ENCODE assay signal across 8 mouse cellular contexts in genomic region chr1:132541171-132541823, GRCm38 (mm10). TPM values are rescaled to one million over a fixed set of nuclear protein-coding genes. Genes with fewer than 3 reads are reported as not detected.
DNase-seq lines count a peak whose midpoint lies in the region; ATAC-seq and TF ChIP-seq lines count a peak whose summit lies in the region.

No protein-coding gene starts in this region.

- no peak overlapping the region for H3K9ac ChIP-seq in lung, embryonic 16.5 days (ENCODE audit: low read length)
- H3K9ac ChIP-seq in intestine, postnatal 0 days (ENCODE audit: low read depth, low read length), result no peak overlapping the region
- peak overlapping the region; percentile 71 for H3K9ac ChIP-seq in neural tube, embryonic 12.5 days

- peaks cover 10% of the 10 kb centered on the region for H3K4me1 ChIP-seq in lung, embryonic 16.5 days (replicated peaks; ENCODE audit: control insufficient read depth, insufficient read depth, low read length)
- peaks cover 34% of the 10 kb centered on the region for H3K4me1 ChIP-seq in embryonic facial prominence, embryonic 10.5 days
- no peaks in the 10 kb centered on the region; the same call in 1 of the 2 replicates for H3K4me1 ChIP-seq in intestine, postnatal 0 days (replicated peaks; ENCODE audit: control insufficient read depth, insufficient read depth, low read length)
- H3K4me1 ChIP-seq in neural tube, embryonic 12.5 days, result peaks cover 38% of the 10 kb centered on the region

- WGBS in lung, embryonic 16.5 days, result 5% methylated on average over 14 of the region's 14 CpGs
- WGBS in embryonic facial prominence, embryonic 10.5 days, result 3% methylated on average over 14 of the region's 14 CpGs
- 6% methylated on average over 14 of the region's 14 CpGs for WGBS in intestine, postnatal 0 days
- WGBS in neural tube, embryonic 12.5 days, result 4% methylated on average over 14 of the region's 14 CpGs

- no peaks in the 10 kb centered on the region for H3K9me3 ChIP-seq in lung, embryonic 16.5 days (ENCODE audit: control insufficient read depth, low read length)
- H3K9me3 ChIP-seq in embryonic facial prominence, embryonic 10.5 days, result no peaks in the 10 kb centered on the region
- H3K9me3 ChIP-seq in intestine, postnatal 0 days (ENCODE audit: control insufficient read depth), result no peaks in the 10 kb centered on the region
- no peaks in the 10 kb centered on the region for H3K9me3 ChIP-seq in neural tube, embryonic 12.5 days

- no peak overlapping the region for H3K4me2 ChIP-seq in lung, embryonic 16.5 days (ENCODE audit: low read depth, low read length)
- peak overlapping the region; percentile 21; the same call in 1 of the 2 replicates for H3K4me2 ChIP-seq in intestine, postnatal 0 days (replicated peaks; ENCODE audit: low read depth)
- H3K4me2 ChIP-seq in neural tube, embryonic 12.5 days (replicated peaks), result peak overlapping the region; percentile 68

- H3K4me3 ChIP-seq in lung, embryonic 16.5 days (ENCODE audit: low read length), result no peak overlapping the region
- peak overlapping the region; percentile 54 for H3K4me3 ChIP-seq in embryonic facial prominence, embryonic 10.5 days
- no peak overlapping the region for H3K4me3 ChIP-seq in intestine, postnatal 0 days (ENCODE audit: low read depth, low read length)
- H3K4me3 ChIP-seq in neural tube, embryonic 12.5 days, result peak overlapping the region; percentile 44

- peak; percentile 62 for ATAC-seq in lung, embryonic 16.5 days (ENCODE audit: low read depth)
- ATAC-seq in intestine, postnatal 0 days, result peak; percentile 77
- ATAC-seq in neural tube, embryonic 12.5 days (ENCODE audit: low FRiP score, low read depth), result peak; percentile 8; the same call in 1 of the 2 replicates
- no peak for ATAC-seq in inflammation-experienced regulatory T-cells, adult 6 months
- no peak for ATAC-seq in erythroid progenitor cell, adult 5-6 weeks (replicated peaks; ENCODE audit: low FRiP score, poor library complexity, severe bottlenecking)

- H3K27ac ChIP-seq in lung, embryonic 16.5 days (ENCODE audit: low read length), result no peak overlapping the region
- peak overlapping the region; percentile 40; the same call in 1 of the 2 replicates for H3K27ac ChIP-seq in embryonic facial prominence, embryonic 10.5 days (replicated peaks)
- H3K27ac ChIP-seq in intestine, postnatal 0 days (ENCODE audit: low read depth, low read length), result no peak overlapping the region
- no peak overlapping the region for H3K27ac ChIP-seq in neural tube, embryonic 12.5 days

- TF ChIP-seq CTCF in intestine, postnatal 0 days (IDR thresholded peaks at IDR 0.05; ENCODE audit: low read depth), result no peak

- no peaks in the 10 kb centered on the region for H3K36me3 ChIP-seq in lung, embryonic 16.5 days (ENCODE audit: control insufficient read depth, insufficient read depth, low read length)
- H3K36me3 ChIP-seq in embryonic facial prominence, embryonic 10.5 days (replicated peaks), result no peaks in the 10 kb centered on the region
- no peaks in the 10 kb centered on the region for H3K36me3 ChIP-seq in intestine, postnatal 0 days (ENCODE audit: control insufficient read depth, insufficient read depth)
- H3K36me3 ChIP-seq in neural tube, embryonic 12.5 days, result no peaks in the 10 kb centered on the region

- peaks cover 39% of the 10 kb centered on the region for H3K27me3 ChIP-seq in lung, embryonic 16.5 days (ENCODE audit: control insufficient read depth, insufficient read depth, low read depth, low read length)
- peaks cover 94% of the 10 kb centered on the region for H3K27me3 ChIP-seq in embryonic facial prominence, embryonic 10.5 days (replicated peaks; ENCODE audit: low read depth, poor library complexity, severe bottlenecking)
- peaks cover 25% of the 10 kb centered on the region for H3K27me3 ChIP-seq in intestine, postnatal 0 days (replicated peaks; ENCODE audit: control insufficient read depth, insufficient read depth, low read length)
- peaks cover 37% of the 10 kb centered on the region for H3K27me3 ChIP-seq in neural tube, embryonic 12.5 days (replicated peaks)

- DNase-seq in lung, postnatal 25 days (ENCODE audit: low spot score), result no peak
- peak; percentile 84 for DNase-seq in embryonic facial prominence, embryonic 10.5 days (ENCODE audit: low spot score)
- DNase-seq in left cerebral cortex, adult 9 months (ENCODE audit: low spot score in 2 of 2), result no peak

RNA-seq across cellular contexts. Expression of gene Cntn2, which starts 1.8 kb away (rescaled TPM):
- polyA plus RNA-seq in lung, embryonic 16.5 days (2015; fragmentation: Nextera tagmentation; extraction: Ambion mirVana), result 0.09 TPM in 2 replicates
- polyA plus RNA-seq in embryonic facial prominence, embryonic 10.5 days (2016; fragmentation: Nextera tagmentation; extraction: Ambion mirVana), result 14.7 and 15.1 TPM in 2 replicates
- polyA plus RNA-seq in intestine, postnatal 0 days (2015; fragmentation: Nextera tagmentation; extraction: Ambion mirVana), result 0.14 and 0.29 TPM in 2 replicates
- polyA plus RNA-seq in neural tube, embryonic 12.5 days (2016; fragmentation: Nextera tagmentation; extraction: Ambion mirVana), result 82.3 and 104 TPM in 2 replicates
- polyA plus RNA-seq in inflammation-experienced regulatory T-cells, adult 6 months (2017; shearing (Covaris generic)), result not detected
- total RNA-seq in erythroid progenitor cell, adult 5-6 weeks (2015; ENCODE audit: low replicate concordance), result not detected in 2 replicates
- not detected in 2 replicates for total RNA-seq in erythroid progenitor cell, adult 5-6 weeks (2017; ENCODE audit: low replicate concordance)

RNA-seq across cellular contexts. Expression of gene Tmem81, which starts 35.3 kb away (rescaled TPM):
- 2.1 and 2.2 TPM in 2 replicates for polyA plus RNA-seq in lung, embryonic 16.5 days (2015; fragmentation: Nextera tagmentation; extraction: Ambion mirVana)
- polyA plus RNA-seq in embryonic facial prominence, embryonic 10.5 days (2016; fragmentation: Nextera tagmentation; extraction: Ambion mirVana), result 1.8 and 2.1 TPM in 2 replicates
- 2.9 and 3.1 TPM in 2 replicates for polyA plus RNA-seq in intestine, postnatal 0 days (2015; fragmentation: Nextera tagmentation; extraction: Ambion mirVana)
- 1.2 TPM in 2 replicates for polyA plus RNA-seq in neural tube, embryonic 12.5 days (2016; fragmentation: Nextera tagmentation; extraction: Ambion mirVana)
- polyA plus RNA-seq in inflammation-experienced regulatory T-cells, adult 6 months (2017; shearing (Covaris generic)), result 1 to 10 TPM; 3.9 to 6.3 (median 6.0) TPM
- 3.6 TPM in 1 of 2 replicates, not detected in the other for total RNA-seq in erythroid progenitor cell, adult 5-6 weeks (2015; ENCODE audit: low replicate concordance)
- total RNA-seq in erythroid progenitor cell, adult 5-6 weeks (2017; ENCODE audit: low replicate concordance), result 2.4 and 3.1 TPM in 2 replicates

Comparison
In these comparisons a context has a peak if more than half of its experiments do, and no peak if none do; other contexts are left out.
1. ATAC-seq: peak in lung, embryonic 16.5 days (single experiment), intestine, postnatal 0 days (single experiment) and neural tube, embryonic 12.5 days (single experiment); none in inflammation-experienced regulatory T-cells, adult 6 months (single experiment) and erythroid progenitor cell, adult 5-6 weeks (single experiment).
2. H3K4me3 ChIP-seq: peak in embryonic facial prominence, embryonic 10.5 days (single experiment) and neural tube, embryonic 12.5 days (single experiment); none in lung, embryonic 16.5 days (single experiment) and intestine, postnatal 0 days (single experiment).
3. RNA of gene Cntn2, which starts 1.8 kb away (polyA plus RNA-seq): 82.3 to 104 TPM in neural tube, embryonic 12.5 days and 14.7 to 15.1 TPM in embryonic facial prominence, embryonic 10.5 days; 0.14 to 0.29 TPM in intestine, postnatal 0 days, 0.09 TPM in lung, embryonic 16.5 days and not detected in inflammation-experienced regulatory T-cells, adult 6 months; every median in the first group is over 10 times any median in the second.